Mouse (Mus musculus) neural tube, embryonic 11.5 days (tissue): Measurements from ENCODE around the gene Dlgap1. TPM values are rescaled to one million over a fixed set of nuclear protein-coding genes. Genes with fewer than 3 reads are reported as not detected.

Experiments
- ATAC-seq: fragments of 200-750 bp; cut with Nextera tagmentation; 2 replicates; pipeline ENCODE4 v1.8.0; 2017; ENCODE audit warnings: moderate number of reproducible peaks, mild to moderate bottlenecking, moderate TSS enrichment, moderate library complexity; ENCODE audit not compliant: insufficient read depth, low FRiP score, low TSS enrichment
- DNase-seq: peaks from one replicate; pipeline ENCODE4 v3.0.0-alpha.2; 2015; ENCODE audit warnings: low spot score
- H3K27ac ChIP-seq: fragments of 300-500 bp; sonication (generic); 2 replicates; pipeline ENCODE4 v1.5.1; 2014; ENCODE audit warnings: low read depth, mild to moderate bottlenecking, low read length
- H3K27me3 ChIP-seq: fragments of 300-500 bp; sonication (generic); 2 replicates; pipeline ENCODE4 v1.6.1; 2014; ENCODE audit warnings: mild to moderate bottlenecking, low read length, mixed read lengths; ENCODE audit not compliant: control insufficient read depth, insufficient read depth
- H3K36me3 ChIP-seq: fragments of 300-500 bp; sonication (generic); 2 replicates; pipeline ENCODE4 v1.6.1; 2014; ENCODE audit warnings: mild to moderate bottlenecking, low read length, moderate library complexity, mixed read lengths; ENCODE audit not compliant: control insufficient read depth, insufficient read depth
- H3K4me1 ChIP-seq: fragments of 300-500 bp; sonication (generic); 2 replicates; pipeline ENCODE4 v1.6.1; 2014; ENCODE audit warnings: low read length, mixed read lengths; ENCODE audit not compliant: control insufficient read depth, insufficient read depth
- H3K4me2 ChIP-seq: fragments of 300-500 bp; sonication (generic); 2 replicates; pipeline ENCODE4 v1.6.1; 2014; ENCODE audit warnings: low read depth, mild to moderate bottlenecking, moderate library complexity
- H3K4me3 ChIP-seq: fragments of 300-500 bp; sonication (generic); 2 replicates; pipeline ENCODE4 v1.5.1; 2014; ENCODE audit warnings: low read depth, low read length
- H3K9ac ChIP-seq: fragments of 300-500 bp; sonication (generic); 2 replicates; pipeline ENCODE4 v1.6.1; 2014; ENCODE audit warnings: mild to moderate bottlenecking, low read length
- H3K9me3 ChIP-seq: fragments of 300-500 bp; sonication (generic); 2 replicates; pipeline ENCODE4 v1.6.1; 2016; ENCODE audit warnings: low read length; ENCODE audit not compliant: control insufficient read depth
- WGBS: fragments of 180-500 bp; shearing (Covaris S2); extraction: QIAGEN DNeasy Blood & Tissue Kit; methylation state at CpG from one replicate; pipeline ENCODE4 v1.1.7; 2014; 5-methylcytosine and 5-hydroxymethylcytosine counted together
- polyA plus RNA-seq: library from polyadenylated mRNA; unstranded; fragments of >200 nt; fragmentation: Nextera tagmentation; extraction: Ambion mirVana; gene quantifications from 2 replicates; pipeline ENCODE4 v1.2.1, GENCODE M21; 2014

Dlgap1 gene
- polyA plus RNA-seq, 1 experiment from 2014 or later: 5.9 TPM

DNA sequence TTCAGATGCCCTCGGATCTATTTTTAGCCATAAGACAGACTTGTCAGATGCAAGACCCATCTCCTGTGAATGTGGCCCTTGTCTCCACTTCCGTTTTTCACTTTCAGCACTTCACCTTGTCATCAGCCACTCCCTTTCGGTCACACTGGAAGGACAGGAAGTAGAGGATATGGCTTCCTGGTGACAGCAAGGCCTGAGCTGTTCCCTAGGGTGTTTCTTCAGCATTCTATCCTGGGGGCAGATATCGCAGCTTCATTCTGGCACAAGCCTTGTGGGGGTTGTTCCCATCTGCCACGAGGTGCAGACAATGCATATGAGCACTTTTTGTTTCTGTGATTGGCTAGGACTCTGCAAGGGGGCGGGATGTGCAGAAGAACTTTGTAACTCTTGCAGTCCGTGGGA lies 502.1 kb downstream of the Dlgap1 start:
- H3K4me1 ChIP-seq: no peaks in the 10 kb centered on the region
- no peaks in the 10 kb centered on the region for H3K27me3 ChIP-seq
- WGBS: 83% methylated on average over 7 of the region's 7 CpGs
- DNase-seq: no peak
- H3K9me3 ChIP-seq: no peaks in the 10 kb centered on the region
- H3K9ac ChIP-seq: no peak overlapping the region
- ATAC-seq: no peak
- no peak overlapping the region for H3K4me3 ChIP-seq
- no peaks in the 10 kb centered on the region for H3K36me3 ChIP-seq
- no peak overlapping the region for H3K4me2 ChIP-seq
- H3K27ac ChIP-seq: no peak overlapping the region

GRCm38 (mm10) chr17:70472162-70472561 lies 503.3 kb downstream of the Dlgap1 start:
- Histone ChIP-seq H3K9me3 (no peaks in the 10 kb centered on the region), H3K4me1 (no peaks in the 10 kb centered on the region), H3K9ac (no peak overlapping the region), H3K27ac (no peak overlapping the region), H3K4me2 (no peak overlapping the region), H3K36me3 (no peaks in the 10 kb centered on the region), H3K4me3 (no peak overlapping the region), H3K27me3 (no peaks in the 10 kb centered on the region)
- DNase-seq (no peak), ATAC-seq (no peak)
- 86% methylated on average over 7 of the region's 7 CpGs for WGBS

- DNase-seq (no peak), ATAC-seq (no peak)
- Histone ChIP-seq H3K27ac (no peak overlapping the region), H3K36me3 (no peaks in the 10 kb centered on the region), H3K4me2 (no peak overlapping the region), H3K27me3 (no peaks in the 10 kb centered on the region), H3K4me1 (no peaks in the 10 kb centered on the region), H3K9me3 (no peaks in the 10 kb centered on the region), H3K9ac (no peak overlapping the region), H3K4me3 (no peak overlapping the region)
- 86% methylated on average over 4 of the region's 4 CpGs for WGBS
Observed at GRCm38 (mm10) chr17:70473871-70474270, 505.0 kb downstream of the Dlgap1 start.

- Histone ChIP-seq H3K9ac (no peak overlapping the region), H3K4me3 (no peak overlapping the region), H3K27me3 (no peaks in the 10 kb centered on the region), H3K36me3 (no peaks in the 10 kb centered on the region), H3K4me1 (no peaks in the 10 kb centered on the region), H3K27ac (no peak overlapping the region), H3K9me3 (no peaks in the 10 kb centered on the region), H3K4me2 (no peak overlapping the region)
- DNase-seq (no peak), ATAC-seq (no peak)
- 87% methylated on average over 4 of the region's 4 CpGs for WGBS
Observed at GRCm38 (mm10) chr17:70483716-70484115, 514.8 kb downstream of the Dlgap1 start.

GRCm38 (mm10) chr17:70485668-70486067 lies 516.8 kb downstream of the Dlgap1 start:
- Histone ChIP-seq H3K4me1 (no peaks in the 10 kb centered on the region), H3K27ac (no peak overlapping the region), H3K4me2 (no peak overlapping the region), H3K4me3 (no peak overlapping the region), H3K9me3 (no peaks in the 10 kb centered on the region), H3K27me3 (no peaks in the 10 kb centered on the region), H3K9ac (no peak overlapping the region), H3K36me3 (no peaks in the 10 kb centered on the region)
- 94% methylated on average over 4 of the region's 4 CpGs for WGBS
- ATAC-seq (no peak), DNase-seq (no peak)

GRCm38 (mm10) chr17:70486259-70486658 lies 517.4 kb downstream of the Dlgap1 start:
- WGBS: 87% methylated on average over 7 of the region's 7 CpGs
- ATAC-seq: no peak

DNA sequence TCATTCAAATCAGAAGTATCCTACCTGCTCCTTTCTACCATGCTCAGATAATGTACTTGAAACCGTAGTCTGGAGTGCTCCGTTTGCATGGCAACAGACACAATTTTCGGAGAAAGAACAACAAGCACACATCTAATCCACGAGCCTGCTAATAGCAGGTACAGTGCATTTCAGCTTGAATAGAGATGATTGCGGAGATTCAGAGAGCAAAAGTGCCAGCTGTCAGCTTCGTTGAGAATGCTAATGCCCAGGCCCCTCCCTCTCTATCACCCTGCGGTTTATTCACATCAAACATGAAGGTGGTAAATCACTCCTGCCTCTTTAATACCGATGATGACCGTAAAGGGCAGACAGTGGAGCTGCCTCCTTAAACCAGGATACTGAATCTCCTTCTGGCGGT lies 518.0 kb downstream of the Dlgap1 start:
- no peaks in the 10 kb centered on the region for H3K9me3 ChIP-seq
- DNase-seq (no peak), ATAC-seq (no peak)

More at GRCm38 (mm10) chr17:70486259-70486658, 517.4 kb downstream of the Dlgap1 start:
- Histone ChIP-seq H3K4me2 (no peak overlapping the region), H3K27ac (no peak overlapping the region), H3K36me3 (no peaks in the 10 kb centered on the region), H3K27me3 (no peaks in the 10 kb centered on the region), H3K9ac (no peak overlapping the region), H3K4me1 (no peaks in the 10 kb centered on the region), H3K9me3 (no peaks in the 10 kb centered on the region), H3K4me3 (no peak overlapping the region)
- no peak for DNase-seq

GRCm38 (mm10) chr17:70488784-70489265 lies 520.0 kb downstream of the Dlgap1 start:
- H3K4me1 ChIP-seq: no peaks in the 10 kb centered on the region
- H3K36me3 ChIP-seq: no peaks in the 10 kb centered on the region
- ATAC-seq (no peak), DNase-seq (no peak)
- WGBS: 81% methylated on average over 7 of the region's 7 CpGs
- H3K27me3 ChIP-seq: no peaks in the 10 kb centered on the region
- no peak overlapping the region for H3K4me2 ChIP-seq
- H3K9me3 ChIP-seq: no peaks in the 10 kb centered on the region
- no peak overlapping the region for H3K27ac ChIP-seq
- H3K4me3 ChIP-seq: no peak overlapping the region
- H3K9ac ChIP-seq: no peak overlapping the region

More for the DNA sequence above, 518.0 kb downstream of the Dlgap1 start:
- WGBS: 81% methylated on average over 10 of the region's 10 CpGs
- Histone ChIP-seq H3K9ac (no peak overlapping the region), H3K27ac (no peak overlapping the region), H3K4me2 (no peak overlapping the region), H3K36me3 (no peaks in the 10 kb centered on the region), H3K27me3 (no peaks in the 10 kb centered on the region), H3K4me3 (no peak overlapping the region), H3K4me1 (no peaks in the 10 kb centered on the region)

- Histone ChIP-seq H3K36me3 (no peaks in the 10 kb centered on the region), H3K9me3 (no peaks in the 10 kb centered on the region), H3K4me3 (no peak overlapping the region), H3K27ac (no peak overlapping the region), H3K9ac (no peak overlapping the region), H3K4me2 (no peak overlapping the region), H3K4me1 (no peaks in the 10 kb centered on the region), H3K27me3 (no peaks in the 10 kb centered on the region)
- ATAC-seq (no peak), DNase-seq (no peak)
- 94% methylated on average over 4 of the region's 4 CpGs for WGBS
Observed at GRCm38 (mm10) chr17:70491575-70491974, 522.7 kb downstream of the Dlgap1 start.
